Mouse (Mus musculus) inflammation-experienced regulatory T-cells, adult 6 months (primary cell): ENCODE measurements around the gene Ralgds. TPM values are rescaled to one million over a fixed set of nuclear protein-coding genes. Genes with fewer than 3 reads are reported as not detected.
"Not testable (repeated sequence)": the region's sequence is repeated elsewhere in the genome, so short reads cannot be mapped to it uniquely, and the experiment has no call there.

Source experiments
- ATAC-seq: one replicate; pipeline ENCODE4 v1.8.0; 2017
- polyA plus RNA-seq, 3 experiments: library from polyadenylated mRNA; unstranded; fragments of 100-300 nt; shearing (Covaris generic); gene quantifications; one replicate each; pipeline ENCODE4 v1.2.1; 2017

Ralgds gene
- polyA plus RNA-seq, 3 experiments from 2014 or later = 5.7 to 7.5 (median 5.9) TPM

- ATAC-seq = no peak
These were observed 6.6 kb upstream of the Ralgds start for GRCm38 (mm10) chr2:28506291-28506690.

DNA sequence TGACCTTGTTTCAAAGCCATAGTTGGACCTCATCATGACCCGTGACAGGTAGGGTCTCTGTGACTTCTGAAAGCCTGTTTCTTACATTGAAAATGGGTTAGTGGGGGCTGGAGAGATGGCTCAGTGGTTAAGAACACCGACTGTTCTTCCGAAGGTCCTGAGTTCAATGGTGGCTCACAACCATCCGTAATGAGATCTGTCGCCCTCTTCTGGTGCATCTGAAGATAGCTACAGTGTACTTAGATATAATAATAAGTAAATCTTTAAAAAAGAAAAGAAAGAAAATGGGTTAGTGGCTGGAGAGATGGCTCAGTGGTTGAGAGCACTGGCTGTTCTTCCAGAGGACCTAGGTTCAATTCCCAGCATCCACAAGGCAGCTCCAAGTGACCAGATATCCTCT, 1.3 kb upstream of the Ralgds start:
- ATAC-seq = not testable (repeated sequence)

- no peak for ATAC-seq
These were observed 776 bp downstream of the Ralgds start for GRCm38 (mm10) chr2:28513431-28514370.

GRCm38 (mm10) chr2:28514489-28514888, 1.6 kb downstream of the Ralgds start:
- ATAC-seq = peak; percentile 22

DNA sequence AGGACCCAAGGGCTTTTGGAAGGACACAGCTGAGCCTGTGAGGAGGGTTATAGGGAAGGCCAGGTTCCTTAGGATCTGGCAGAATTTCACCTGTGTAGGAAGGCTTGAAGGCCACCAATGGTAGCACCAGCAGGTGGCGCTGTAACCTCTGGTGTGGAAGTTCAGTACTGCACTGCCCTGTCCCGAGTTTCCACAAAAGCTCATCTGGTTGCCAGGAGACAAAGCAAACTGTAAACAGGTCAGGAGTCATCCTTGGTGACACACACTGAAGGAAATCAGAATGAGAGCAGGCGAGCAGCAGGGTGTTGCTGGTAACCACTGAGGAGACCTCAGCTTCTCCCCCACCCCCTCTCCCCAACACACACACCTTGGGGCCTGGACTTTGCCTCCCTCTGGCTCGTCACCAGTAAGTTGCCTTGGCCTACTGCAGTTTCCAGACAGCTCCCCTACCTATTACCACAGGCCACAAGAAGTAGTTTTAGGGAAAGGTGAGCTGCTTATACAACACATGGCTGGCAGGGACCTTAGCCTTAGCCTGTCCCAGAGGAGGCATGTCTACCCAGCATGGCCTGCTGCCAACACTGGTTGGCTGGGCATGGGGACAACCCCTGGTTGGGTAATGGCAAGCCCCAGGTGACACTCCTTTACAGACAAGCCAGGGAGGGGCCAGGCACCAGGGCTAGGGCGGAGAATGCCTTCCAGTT, 4.4 kb downstream of the Ralgds start:
- peak; percentile 53 for ATAC-seq

- ATAC-seq = peak; percentile 81
These were observed 5.3 kb downstream of the Ralgds start for GRCm38 (mm10) chr2:28518231-28518630.

DNA sequence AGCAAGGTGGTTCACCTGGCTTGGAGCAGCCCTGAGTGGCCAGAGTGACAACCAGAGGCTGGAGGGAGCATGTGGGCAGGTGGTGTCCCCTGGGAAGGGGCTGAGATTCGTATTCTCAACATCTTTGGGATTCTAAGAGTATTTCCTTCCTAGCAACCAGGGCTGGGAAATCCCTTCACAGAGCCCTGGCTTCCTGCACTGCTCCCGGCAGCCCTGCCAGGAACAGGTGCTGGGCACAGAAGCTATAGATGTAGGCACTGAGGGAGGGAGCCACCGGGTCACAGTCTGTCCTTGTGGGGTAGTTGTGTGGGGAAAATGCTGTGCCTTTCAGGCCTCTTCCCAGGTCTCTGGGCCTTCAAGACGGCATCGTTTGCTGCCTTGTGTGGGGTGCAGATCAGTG, 7.7 kb downstream of the Ralgds start:
- ATAC-seq = no peak

DNA sequence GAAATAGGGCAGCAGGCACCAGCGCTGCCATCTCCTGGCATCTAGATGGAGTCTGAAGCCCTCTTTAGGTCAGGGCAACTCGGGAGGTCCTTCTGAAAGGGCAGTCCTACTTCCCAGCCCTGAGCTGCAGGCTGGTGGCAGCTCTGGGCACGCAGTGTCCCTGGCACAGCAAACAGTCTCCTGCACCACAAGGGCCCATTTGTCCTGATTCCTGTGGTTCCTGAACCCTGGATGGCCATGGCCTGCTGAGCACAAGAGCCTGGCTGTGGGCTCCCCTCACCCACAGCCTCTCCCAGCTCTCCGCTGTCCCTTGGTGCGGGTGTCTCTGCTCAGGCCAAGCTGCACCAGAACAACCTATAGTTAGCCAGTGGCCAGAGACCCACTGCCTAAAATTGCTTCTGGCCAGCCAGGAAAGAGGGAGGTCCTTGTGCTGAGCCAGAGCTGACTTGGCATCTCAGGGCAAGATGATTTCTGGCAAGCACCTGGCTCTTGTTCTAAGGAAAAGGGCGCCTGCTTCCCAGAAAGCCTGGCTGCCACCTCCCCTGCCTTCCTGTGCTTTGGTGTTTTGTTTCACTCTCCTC, 8.7 kb downstream of the Ralgds start:
- no peak for ATAC-seq

DNA sequence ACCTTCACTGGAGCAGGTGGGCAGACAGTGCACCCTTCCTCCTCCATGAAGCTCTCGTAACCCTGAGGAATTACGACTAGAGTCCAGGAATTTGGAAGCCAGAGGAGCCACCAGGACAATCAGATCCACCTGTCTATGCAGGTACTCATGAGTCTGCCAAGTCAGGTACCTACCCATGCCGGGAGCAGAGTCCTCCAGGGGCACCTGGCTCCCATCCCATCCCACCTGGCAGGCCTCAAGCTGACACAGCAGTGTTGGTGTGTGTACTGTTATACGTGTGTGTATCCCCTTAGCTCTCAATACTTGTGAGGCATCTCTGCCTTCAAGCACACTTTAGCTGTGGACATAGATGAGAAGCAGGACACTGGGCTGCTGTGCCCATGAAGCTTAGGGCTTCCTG, 9.2 kb downstream of the Ralgds start:
- no peak for ATAC-seq

DNA sequence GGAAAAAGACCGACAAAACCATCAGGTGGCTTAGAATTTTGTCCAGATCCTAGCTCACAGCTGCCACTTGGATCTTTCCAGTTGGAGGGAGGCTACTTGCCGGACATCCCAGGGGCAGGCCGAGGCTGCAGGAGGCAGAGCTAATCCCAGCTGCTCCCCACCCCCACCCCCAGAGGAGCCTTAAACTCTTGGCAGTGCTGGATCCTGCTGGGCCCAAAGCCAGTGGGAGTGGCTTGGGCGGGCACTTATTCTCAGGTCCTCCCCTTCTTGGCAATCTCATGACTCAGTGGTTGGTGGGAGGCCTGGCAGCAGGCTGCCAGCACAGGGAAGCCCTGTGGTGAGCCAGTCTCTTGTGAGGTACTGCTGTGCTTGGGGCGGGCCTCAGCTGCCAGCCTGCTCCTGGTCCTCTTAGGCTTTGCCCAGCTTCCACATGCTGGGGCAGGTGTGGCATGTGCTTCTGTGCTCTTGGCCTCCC, 10.8 kb downstream of the Ralgds start:
- peak; percentile 17 for ATAC-seq

DNA sequence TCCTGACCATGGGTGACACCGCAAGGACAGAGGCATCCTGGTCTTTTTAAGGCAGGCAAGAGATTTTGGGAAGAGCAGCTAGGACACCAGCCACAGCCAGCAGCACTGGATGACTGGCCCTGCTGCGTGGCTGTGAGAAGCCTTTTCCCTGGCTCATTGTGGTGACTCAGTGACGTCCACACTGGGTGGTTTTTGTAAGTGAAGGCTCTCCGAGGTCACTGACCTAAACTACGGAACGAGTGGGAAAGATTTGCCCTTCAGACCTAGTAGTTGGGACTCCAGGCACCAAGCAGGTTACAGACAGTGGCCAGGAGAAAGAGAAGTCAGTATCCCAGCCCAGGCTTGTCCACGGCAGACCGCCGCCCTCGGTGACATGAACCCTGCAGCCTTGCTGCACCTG, 11.5 kb downstream of the Ralgds start:
- no peak for ATAC-seq

- peak; percentile 82 for ATAC-seq
These were observed 12.5 kb downstream of the Ralgds start for GRCm38 (mm10) chr2:28525219-28525942.

DNA sequence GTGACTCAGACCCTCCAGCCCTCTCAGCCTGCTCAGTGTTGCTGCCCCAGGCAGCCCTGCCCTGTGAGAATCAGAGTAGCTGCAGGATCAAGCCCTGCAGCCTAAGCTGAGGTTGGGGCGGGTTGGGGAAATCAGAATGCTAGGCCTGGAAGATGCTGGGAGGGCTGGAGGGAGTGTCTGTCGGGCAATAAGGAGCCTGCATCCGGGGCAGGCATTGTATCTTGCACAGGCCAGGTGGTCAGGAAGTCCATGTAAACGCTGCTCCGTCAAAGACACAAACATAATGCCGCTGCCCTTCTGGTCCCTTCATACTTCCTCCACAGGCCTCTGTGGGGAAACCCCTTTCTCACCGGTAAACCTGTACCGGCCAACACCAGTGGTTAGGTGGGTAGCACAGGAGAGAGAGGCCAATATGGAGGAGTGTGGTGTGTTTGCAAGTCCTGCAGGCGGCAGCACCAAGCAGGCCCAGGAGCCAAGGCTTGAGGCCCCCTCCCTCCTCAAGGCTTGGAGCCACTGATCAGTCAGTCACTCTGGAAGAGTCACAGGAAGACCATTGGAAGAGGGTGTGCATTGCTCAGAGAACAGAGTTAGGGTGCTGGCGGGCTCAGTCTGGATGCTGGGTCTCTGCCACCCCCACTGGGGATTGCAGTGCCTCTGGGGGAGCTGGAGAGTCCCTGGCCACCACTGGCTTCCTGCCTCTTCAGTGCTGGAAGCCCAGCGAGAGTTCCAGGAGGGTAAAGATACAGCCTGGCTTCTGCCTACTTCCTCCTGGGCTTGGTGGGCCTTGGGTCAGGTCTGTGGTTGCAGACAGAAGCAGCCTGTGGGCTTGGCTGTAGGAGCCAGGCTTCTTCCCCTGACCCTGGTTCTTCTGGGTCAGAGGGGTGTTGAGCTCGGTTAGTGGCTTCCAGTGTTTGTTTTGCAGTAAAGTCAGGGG, 13.3 kb downstream of the Ralgds start:
- peak; percentile 49 for ATAC-seq

- no peak for ATAC-seq
These were observed 14.8 kb downstream of the Ralgds start for GRCm38 (mm10) chr2:28527436-28528353.

- no peak for ATAC-seq
These were observed 15.4 kb downstream of the Ralgds start for GRCm38 (mm10) chr2:28528354-28528730.

- ATAC-seq = no peak
These were observed 16.9 kb downstream of the Ralgds start for GRCm38 (mm10) chr2:28529856-28530255.

GRCm38 (mm10) chr2:28530311-28530710, 17.4 kb downstream of the Ralgds start:
- no peak for ATAC-seq

- peak; percentile 87 for ATAC-seq
These were observed 20.2 kb downstream of the Ralgds start for GRCm38 (mm10) chr2:28532938-28533771.

- ATAC-seq = no peak
These were observed 21.0 kb downstream of the Ralgds start for GRCm38 (mm10) chr2:28533901-28534435.
